Mouse (Mus musculus) heart, embryonic 13.5 days (tissue): Measurements from ENCODE around the gene Cyp2d10. TPM values are rescaled to one million over a fixed set of nuclear protein-coding genes. Genes with fewer than 3 reads are reported as not detected.
"Not testable (repeated sequence)": the region's sequence is repeated elsewhere in the genome, so short reads cannot be mapped to it uniquely, and the experiment has no call there.

ENCODE experiments used
- ATAC-seq: fragments of 200-750 bp; cut with Nextera tagmentation; 2 replicates; pipeline ENCODE4 v1.8.0; 2017; ENCODE audit warnings: moderate TSS enrichment; ENCODE audit not compliant: insufficient number of reproducible peaks, low FRiP score, low TSS enrichment; ENCODE audit errors: extremely low read depth
- H3K27ac ChIP-seq: fragments of 300-500 bp; sonication (generic); replicated peaks from 2 replicates; pipeline ENCODE4 v1.5.1; 2015; ENCODE audit warnings: moderate library complexity, mild to moderate bottlenecking, inconsistent platforms
- H3K27me3 ChIP-seq: fragments of 300-500 bp; sonication (generic); replicated peaks from 2 replicates; pipeline ENCODE4 v1.6.1; 2015; ENCODE audit warnings: mild to moderate bottlenecking, inconsistent platforms
- H3K36me3 ChIP-seq: fragments of 300-500 bp; sonication (generic); 2 replicates; pipeline ENCODE4 v1.6.1; 2015; ENCODE audit warnings: mild to moderate bottlenecking, inconsistent platforms
- H3K4me1 ChIP-seq: fragments of 300-500 bp; sonication (generic); 2 replicates; pipeline ENCODE4 v1.6.1; 2015; ENCODE audit warnings: inconsistent platforms
- H3K4me2 ChIP-seq: fragments of 300-500 bp; sonication (generic); 2 replicates; pipeline ENCODE4 v1.6.1; 2015; ENCODE audit warnings: inconsistent platforms, mild to moderate bottlenecking, moderate library complexity
- H3K4me3 ChIP-seq: fragments of 300-500 bp; sonication (generic); 2 replicates; pipeline ENCODE4 v1.5.1; 2015; ENCODE audit warnings: moderate library complexity, mild to moderate bottlenecking, inconsistent platforms
- H3K9ac ChIP-seq: fragments of 300-500 bp; sonication (generic); 2 replicates; pipeline ENCODE4 v1.6.1; 2015; ENCODE audit warnings: inconsistent platforms, mild to moderate bottlenecking, moderate library complexity
- H3K9me3 ChIP-seq: fragments of 300-500 bp; sonication (generic); 2 replicates; pipeline ENCODE4 v1.6.1; 2016; ENCODE audit warnings: inconsistent platforms
- WGBS: fragments of 180-500 bp; shearing (Covaris S2); methylation state at CpG from one replicate; pipeline ENCODE4 v1.1.7; 2015; ENCODE audit warnings: mixed read lengths; 5-methylcytosine and 5-hydroxymethylcytosine counted together
- polyA plus RNA-seq: library from polyadenylated mRNA; unstranded; fragments of >200 nt; fragmentation: Nextera tagmentation; extraction: Ambion mirVana; gene quantifications from 2 replicates; pipeline ENCODE4 v1.2.1, GENCODE M21; 2015

Gene Cyp2d10
- polyA plus RNA-seq, 1 experiment from 2014 or later, result 0.48 TPM

GRCm38 (mm10) chr15:82433137-82433536 is 26.1 kb upstream of the Cyp2d10 start, which contains the start of gene Cyp2d9:
Gene Cyp2d9 (plus strand): TSS chr15:82433437.
- Histone ChIP-seq H3K36me3 (no peaks in the 10 kb centered on the region), H3K27me3 (no peaks in the 10 kb centered on the region), H3K9ac (no peak within 1 kb of the TSS), H3K9me3 (peaks cover 25% of the 10 kb centered on the region), H3K4me3 (no peak within 1 kb of the TSS), H3K27ac (no peak within 1 kb of the TSS), H3K4me1 (no peaks in the 10 kb centered on the region), H3K4me2 (no peak within 1 kb of the TSS)
- no peak for ATAC-seq

DNA sequence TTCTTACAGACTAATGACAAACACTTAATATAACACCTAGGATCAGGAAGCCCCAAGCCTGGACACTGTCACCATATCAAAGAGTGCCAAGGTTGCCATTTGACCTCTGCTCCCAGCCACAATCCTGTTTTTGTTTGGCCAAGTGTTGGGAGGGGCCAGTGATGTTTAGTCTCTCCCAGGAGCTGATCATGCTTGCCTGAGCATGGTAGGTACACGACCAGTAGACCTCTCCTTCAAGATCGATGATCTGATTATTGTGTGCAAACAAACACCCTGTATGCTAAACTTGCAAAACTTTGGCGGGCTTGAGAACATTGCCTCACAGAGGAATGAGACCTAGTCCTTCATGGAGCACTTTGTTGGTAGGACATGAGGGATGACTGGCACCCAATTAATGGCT is 16.5 kb upstream of the Cyp2d10 start:
- Histone ChIP-seq H3K4me1 (no peaks in the 10 kb centered on the region), H3K36me3 (no peaks in the 10 kb centered on the region), H3K9me3 (peaks cover 3% of the 10 kb centered on the region; the same call in 1 of the 2 replicates), H3K4me3 (no peak overlapping the region), H3K27me3 (no peaks in the 10 kb centered on the region), H3K4me2 (no peak overlapping the region), H3K27ac (no peak overlapping the region), H3K9ac (no peak overlapping the region)
- WGBS, result 74% methylated on average over 3 of the region's 3 CpGs
- ATAC-seq, result no peak

GRCm38 (mm10) chr15:82422935-82423334 is 15.9 kb upstream of the Cyp2d10 start:
- 58% methylated on average over 4 of the region's 4 CpGs for WGBS
- Histone ChIP-seq H3K36me3 (no peaks in the 10 kb centered on the region), H3K4me1 (no peaks in the 10 kb centered on the region), H3K9ac (no peak overlapping the region), H3K4me2 (no peak overlapping the region), H3K27me3 (no peaks in the 10 kb centered on the region), H3K9me3 (peaks cover 1% of the 10 kb centered on the region; the same call in 1 of the 2 replicates), H3K27ac (no peak overlapping the region), H3K4me3 (no peak overlapping the region)
- no peak for ATAC-seq

DNA sequence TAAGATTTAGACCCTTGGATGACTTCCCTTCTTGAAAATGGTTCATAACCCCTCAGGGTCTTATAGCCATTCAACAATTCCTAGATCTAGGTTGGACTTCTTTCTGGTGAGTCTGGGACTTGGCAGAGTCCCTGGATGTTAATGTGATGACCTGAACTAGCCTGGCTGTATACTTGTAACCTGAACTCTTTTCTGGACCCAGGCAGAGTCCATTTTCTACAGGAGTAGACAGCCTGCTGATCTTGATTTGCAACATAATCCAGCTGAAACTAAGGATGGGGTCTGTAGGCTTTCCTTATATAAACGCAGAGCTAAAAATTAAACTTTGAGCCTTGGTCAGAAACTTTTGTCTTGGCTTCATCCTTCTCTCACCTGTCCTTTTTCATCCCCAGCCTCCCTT is 11.6 kb upstream of the Cyp2d10 start:
- no peaks in the 10 kb centered on the region; the same call in 1 of the 2 replicates for H3K27me3 ChIP-seq
- H3K9ac ChIP-seq, result no peak overlapping the region
- H3K36me3 ChIP-seq, result no peaks in the 10 kb centered on the region
- no peak overlapping the region for H3K4me3 ChIP-seq
- no peak for ATAC-seq
- peaks cover 6% of the 10 kb centered on the region; the same call in 1 of the 2 replicates for H3K4me1 ChIP-seq
- WGBS, result 66% methylated on average over 1 of the region's 1 CpGs
- H3K27ac ChIP-seq, result no peak overlapping the region
- H3K9me3 ChIP-seq, result no peaks in the 10 kb centered on the region
- H3K4me2 ChIP-seq, result no peak overlapping the region

DNA sequence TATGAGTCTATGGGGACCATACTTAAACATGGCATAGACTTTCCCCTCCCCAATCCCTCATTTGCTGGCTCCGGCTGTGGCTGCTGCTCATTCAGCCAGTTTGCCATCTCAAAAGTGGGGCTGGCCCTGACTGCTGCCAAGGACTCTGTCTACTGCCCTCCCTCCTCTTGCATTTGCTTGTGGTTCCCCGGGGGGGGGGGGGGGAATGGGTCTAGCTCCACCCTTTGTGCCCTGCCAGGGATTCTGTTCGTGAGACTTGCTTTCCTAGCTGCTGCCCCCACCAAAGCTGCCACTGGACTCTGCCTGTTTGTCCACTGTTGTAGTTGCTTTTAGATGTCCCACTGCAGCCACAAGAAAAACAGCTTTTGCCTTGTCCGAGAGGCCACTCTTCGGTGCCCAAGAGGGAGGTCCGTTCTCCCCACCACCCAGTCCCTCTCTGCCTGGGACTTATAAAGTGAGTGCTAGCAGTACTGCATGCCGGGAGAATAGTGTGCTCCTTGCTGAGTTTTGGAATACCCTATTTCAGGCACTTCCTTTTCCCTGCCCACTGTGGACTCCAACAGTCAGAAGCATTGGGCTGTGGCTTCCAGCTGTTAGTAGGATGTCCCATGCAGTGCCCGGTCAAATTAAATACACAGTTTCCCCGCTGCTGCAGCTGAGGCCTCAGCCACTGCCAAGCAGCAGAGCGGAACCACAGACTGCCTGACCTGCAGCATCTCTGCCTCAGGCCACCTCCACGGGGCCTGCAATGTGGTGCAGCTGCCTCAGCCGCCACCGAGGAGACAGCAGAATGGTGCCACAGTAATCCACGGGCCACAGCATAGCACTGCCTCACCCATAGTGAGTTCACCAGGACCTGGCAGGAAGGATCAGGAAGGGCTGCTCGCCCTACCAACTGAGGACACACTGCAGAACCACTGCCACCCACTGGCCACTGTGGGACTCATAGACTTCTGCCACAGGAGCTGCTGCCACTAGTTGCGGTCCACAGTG is 10.1 kb upstream of the Cyp2d10 start:
- peak overlapping the region; percentile 54 for H3K4me2 ChIP-seq
- H3K27me3 ChIP-seq, result no peaks in the 10 kb centered on the region; the same call in 1 of the 2 replicates
- peak overlapping the region; percentile 55 for H3K9ac ChIP-seq
- H3K4me1 ChIP-seq, result peaks cover 6% of the 10 kb centered on the region; the same call in 1 of the 2 replicates
- no peaks in the 10 kb centered on the region for H3K9me3 ChIP-seq
- peak overlapping the region; percentile 24 for H3K4me3 ChIP-seq
- peak; percentile 58; the same call in 1 of the 2 replicates for ATAC-seq
- no peak overlapping the region for H3K27ac ChIP-seq
- WGBS, result 30% methylated on average over 16 of the region's 16 CpGs
- no peaks in the 10 kb centered on the region for H3K36me3 ChIP-seq

- no peaks in the 10 kb centered on the region for H3K36me3 ChIP-seq
- no peaks in the 10 kb centered on the region for H3K4me1 ChIP-seq
- no peaks in the 10 kb centered on the region for H3K9me3 ChIP-seq
- no peaks in the 10 kb centered on the region for H3K27me3 ChIP-seq
- no peak overlapping the region for H3K27ac ChIP-seq
- WGBS, result 75% methylated on average over 4 of the region's 4 CpGs
- no peak overlapping the region for H3K4me2 ChIP-seq
- H3K4me3 ChIP-seq, result no peak overlapping the region
- no peak for ATAC-seq
- no peak overlapping the region for H3K9ac ChIP-seq
Measured at GRCm38 (mm10) chr15:82407536-82407935, 541 bp upstream of the Cyp2d10 start.

GRCm38 (mm10) chr15:82404163-82404562 is 2.8 kb downstream of the Cyp2d10 start:
- Histone ChIP-seq H3K27me3 (no peaks in the 10 kb centered on the region), H3K4me3 (no peak overlapping the region), H3K9ac (no peak overlapping the region), H3K9me3 (no peaks in the 10 kb centered on the region), H3K4me1 (no peaks in the 10 kb centered on the region), H3K36me3 (no peaks in the 10 kb centered on the region), H3K4me2 (no peak overlapping the region), H3K27ac (no peak overlapping the region)
- no peak for ATAC-seq
- 68% methylated on average over 3 of the region's 3 CpGs for WGBS

GRCm38 (mm10) chr15:82403606-82404005 is 3.4 kb downstream of the Cyp2d10 start:
- no peak for ATAC-seq
- H3K9ac ChIP-seq, result no peak overlapping the region
- no peak overlapping the region for H3K27ac ChIP-seq
- no peak overlapping the region for H3K4me3 ChIP-seq
- no peaks in the 10 kb centered on the region for H3K9me3 ChIP-seq
- WGBS, result 86% methylated on average over 9 of the region's 9 CpGs
- H3K4me1 ChIP-seq, result no peaks in the 10 kb centered on the region
- H3K27me3 ChIP-seq, result no peaks in the 10 kb centered on the region
- H3K4me2 ChIP-seq, result no peak overlapping the region
- no peaks in the 10 kb centered on the region for H3K36me3 ChIP-seq

GRCm38 (mm10) chr15:82402741-82403140 is 4.3 kb downstream of the Cyp2d10 start:
- H3K4me3 ChIP-seq, result no peak overlapping the region
- H3K4me2 ChIP-seq, result no peak overlapping the region
- no peaks in the 10 kb centered on the region for H3K27me3 ChIP-seq
- H3K36me3 ChIP-seq, result no peaks in the 10 kb centered on the region
- no peak overlapping the region for H3K27ac ChIP-seq
- no peak overlapping the region for H3K9ac ChIP-seq
- H3K9me3 ChIP-seq, result no peaks in the 10 kb centered on the region
- 77% methylated on average over 6 of the region's 6 CpGs for WGBS
- H3K4me1 ChIP-seq, result no peaks in the 10 kb centered on the region
- ATAC-seq, result no peak

GRCm38 (mm10) chr15:82402106-82402505 is 4.9 kb downstream of the Cyp2d10 start:
- Histone ChIP-seq H3K27me3 (no peaks in the 10 kb centered on the region), H3K27ac (no peak overlapping the region), H3K4me3 (no peak overlapping the region), H3K36me3 (no peaks in the 10 kb centered on the region), H3K9me3 (no peaks in the 10 kb centered on the region), H3K4me2 (no peak overlapping the region), H3K4me1 (no peaks in the 10 kb centered on the region), H3K9ac (no peak overlapping the region)
- ATAC-seq, result no peak

DNA sequence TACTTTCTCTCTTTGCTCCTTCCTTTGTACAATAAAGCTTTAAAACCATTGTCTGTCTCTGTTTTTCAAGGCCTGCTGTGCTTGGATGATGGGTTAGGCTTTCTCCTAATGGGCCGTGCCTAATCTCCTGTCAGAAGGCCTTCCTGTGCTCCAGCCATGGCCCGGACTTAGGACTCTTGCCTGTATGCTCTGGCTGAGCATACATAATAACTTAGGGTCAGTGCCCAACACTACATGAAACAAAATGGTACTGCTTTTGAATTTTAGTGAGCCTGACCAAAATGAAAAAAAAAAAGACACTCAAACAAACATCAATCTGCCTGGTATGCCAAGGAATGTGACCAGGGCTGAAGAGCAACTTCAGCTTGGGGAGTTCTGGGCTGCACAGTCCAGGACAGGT is 5.5 kb downstream of the Cyp2d10 start:
- no peak overlapping the region for H3K9ac ChIP-seq
- no peak overlapping the region for H3K4me2 ChIP-seq
- H3K4me1 ChIP-seq, result no peaks in the 10 kb centered on the region
- H3K9me3 ChIP-seq, result no peaks in the 10 kb centered on the region
- H3K27me3 ChIP-seq, result no peaks in the 10 kb centered on the region
- ATAC-seq, result no peak
- H3K36me3 ChIP-seq, result no peaks in the 10 kb centered on the region
- WGBS, result 68% methylated on average over 2 of the region's 2 CpGs
- H3K27ac ChIP-seq, result no peak overlapping the region
- no peak overlapping the region for H3K4me3 ChIP-seq

- H3K27ac ChIP-seq, H3K9me3 ChIP-seq, H3K4me1 ChIP-seq, H3K4me2 ChIP-seq, H3K36me3 ChIP-seq, ATAC-seq, H3K9ac ChIP-seq, H3K4me3 ChIP-seq, H3K27me3 ChIP-seq: not testable (repeated sequence)
- 80% methylated on average over 3 of the region's 3 CpGs for WGBS
Measured at GRCm38 (mm10) chr15:82395955-82396354, 11.0 kb downstream of the Cyp2d10 start.
